Mouse (Mus musculus) CH12F3 (cell line): ENCODE data around the gene Nucb1.
"Not testable (repeated sequence)": the region's sequence is repeated elsewhere in the genome, so short reads cannot be mapped to it uniquely, and the experiment has no call there.

Source experiments
- in situ Hi-C: fragments of 300-500 bp; cut with MboI; formaldehyde crosslinking; loops from 2 replicates; pipeline ENCODE4 v1.14.3; 2020; ENCODE audit warnings: low sequenced_read_pairs

Gene Nucb1

DNA sequence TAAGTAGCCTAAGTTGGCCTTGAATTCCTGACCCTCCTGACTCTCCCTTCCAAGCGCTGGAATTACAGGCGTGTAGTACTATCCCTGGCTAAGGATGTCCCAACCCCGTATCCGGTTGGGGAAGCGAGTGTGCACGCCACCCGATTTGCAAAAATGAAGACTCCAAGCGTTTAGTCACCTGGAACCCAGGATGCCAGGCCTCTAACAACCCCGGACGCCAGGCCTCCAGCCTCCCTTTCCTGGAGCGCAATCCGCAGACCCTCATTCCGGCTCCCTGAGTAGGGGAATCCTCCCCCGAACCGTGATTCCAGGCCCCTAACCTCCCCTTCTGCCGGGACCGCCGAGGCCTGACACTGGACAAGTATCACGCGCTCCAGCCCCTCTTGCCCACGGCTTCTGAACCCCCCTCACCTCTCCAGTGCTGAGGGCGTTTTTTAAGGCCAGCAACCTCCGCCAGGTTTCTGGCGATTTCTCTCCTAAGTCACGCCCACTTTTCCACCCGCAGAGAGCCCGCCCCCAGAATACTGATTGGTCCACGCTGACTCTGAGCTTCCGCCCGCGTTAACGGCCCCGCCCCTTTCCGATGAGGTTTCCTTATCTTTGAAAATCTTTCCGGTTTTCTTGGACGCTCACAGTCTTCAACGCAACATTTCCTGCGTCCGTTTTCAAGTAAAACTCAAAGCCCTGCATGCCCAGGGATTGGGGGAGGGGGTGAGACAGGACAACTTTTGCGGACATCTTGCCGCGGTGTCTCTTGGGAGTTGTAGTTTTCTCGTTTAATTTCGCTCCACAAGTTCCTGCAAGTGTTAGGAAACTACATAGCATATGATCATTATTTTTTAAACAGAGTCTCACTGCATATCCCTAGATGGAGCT, at the start of gene Nucb1:
Gene Nucb1, minus strand, starts transcription at position 495 of the 876 bp plus-strand sequence.
- in situ Hi-C loops, result no loop called here

GRCm38 (mm10) chr7:45558907-45559306, 48.7 kb upstream of the Nucb1 start:
- in situ Hi-C loops, result no loop called here

DNA sequence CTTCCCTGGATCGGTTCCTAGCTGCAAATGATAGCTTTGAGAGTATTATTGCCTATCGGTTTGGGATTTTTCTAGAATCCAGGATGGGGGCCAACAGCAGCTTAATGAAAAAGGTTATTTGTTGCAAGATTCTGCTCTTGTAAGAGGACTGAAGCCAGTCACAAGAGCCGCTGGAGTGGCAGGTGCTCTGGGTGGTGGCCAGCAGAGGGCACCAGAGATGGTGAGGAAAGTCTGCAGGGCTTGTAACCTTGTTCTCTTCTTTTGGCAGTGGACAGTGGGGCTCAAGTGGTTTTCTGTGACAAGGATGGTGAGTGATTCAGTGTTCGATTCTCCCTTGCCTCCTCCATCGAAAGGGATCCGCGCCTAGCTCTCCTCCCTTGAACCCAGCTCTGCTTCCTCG, 45.6 kb upstream of the Nucb1 start:
- in situ Hi-C loops, result no loop called here

GRCm38 (mm10) chr7:45554744-45555143, 44.5 kb upstream of the Nucb1 start, which contains the start of gene Hsd17b14:
TSS of gene Hsd17b14 (plus strand) at chr7:45554893.
- in situ Hi-C loops, result no loop called here

- in situ Hi-C loops, result no loop called here
These were observed 43.8 kb upstream of the Nucb1 start for GRCm38 (mm10) chr7:45553990-45554389.

- in situ Hi-C loops, result no loop called here
These were observed 43.3 kb upstream of the Nucb1 start for GRCm38 (mm10) chr7:45553519-45553918.

DNA sequence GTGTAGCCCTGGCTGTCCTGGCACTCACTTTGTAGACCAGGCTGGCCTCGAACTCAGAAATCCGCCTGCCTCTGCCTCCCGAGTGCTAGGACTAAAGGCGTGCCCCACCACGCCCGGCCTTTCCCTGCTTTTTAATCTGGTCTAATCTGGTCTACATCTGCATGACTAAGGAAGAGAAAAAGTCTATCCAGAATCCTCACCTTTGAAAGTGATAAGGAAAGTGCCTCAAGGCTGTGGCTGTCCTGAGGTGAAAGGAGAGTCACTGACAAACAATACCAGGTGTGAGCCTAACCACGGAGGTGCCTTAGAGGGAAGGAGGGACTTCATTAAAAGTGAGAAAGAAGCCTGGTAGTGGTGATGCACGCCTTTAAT, 41.3 kb upstream of the Nucb1 start:
- in situ Hi-C loops, result no loop called here

- in situ Hi-C loops, result no loop called here
These were observed 40.8 kb upstream of the Nucb1 start for GRCm38 (mm10) chr7:45550821-45551511.

DNA sequence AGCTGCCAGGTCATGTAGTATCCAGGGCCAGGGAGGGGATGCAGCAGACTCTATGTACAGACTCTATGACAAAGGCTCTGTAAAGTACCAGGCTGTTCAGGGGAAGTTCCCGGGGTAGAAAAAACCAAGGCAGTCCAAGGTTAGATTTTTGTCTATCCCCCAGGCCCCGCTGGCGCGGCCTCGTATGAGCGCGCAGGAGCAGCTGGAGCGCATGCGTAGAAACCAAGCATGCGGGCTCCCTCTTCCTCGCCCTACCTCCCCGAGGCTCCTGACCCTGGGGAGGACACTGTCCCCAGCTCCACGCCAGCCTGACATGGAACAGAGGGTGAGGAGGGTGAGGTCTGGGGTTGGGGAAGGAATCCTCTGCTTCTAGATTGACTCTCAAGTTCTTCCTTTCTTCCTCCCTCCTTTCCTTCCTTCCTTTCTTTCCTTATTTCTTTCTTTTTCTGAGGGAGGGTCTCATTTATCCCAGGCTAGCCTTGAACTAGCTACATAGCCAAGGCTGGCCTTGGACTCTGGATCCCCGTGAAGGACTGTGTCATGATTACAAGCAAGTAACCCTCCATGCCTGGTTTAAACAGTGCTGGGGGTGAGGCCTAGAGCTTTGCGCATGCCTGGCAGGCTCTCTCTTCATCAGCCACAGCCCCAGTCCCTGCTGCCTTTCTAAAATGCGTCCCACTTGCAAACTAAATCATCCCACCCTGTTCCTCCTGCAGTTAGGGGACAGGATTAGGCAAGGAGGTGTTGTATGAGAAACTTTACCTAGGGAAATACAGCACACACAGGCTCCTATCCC, 39.6 kb upstream of the Nucb1 start:
- in situ Hi-C loops, result no loop called here

DNA sequence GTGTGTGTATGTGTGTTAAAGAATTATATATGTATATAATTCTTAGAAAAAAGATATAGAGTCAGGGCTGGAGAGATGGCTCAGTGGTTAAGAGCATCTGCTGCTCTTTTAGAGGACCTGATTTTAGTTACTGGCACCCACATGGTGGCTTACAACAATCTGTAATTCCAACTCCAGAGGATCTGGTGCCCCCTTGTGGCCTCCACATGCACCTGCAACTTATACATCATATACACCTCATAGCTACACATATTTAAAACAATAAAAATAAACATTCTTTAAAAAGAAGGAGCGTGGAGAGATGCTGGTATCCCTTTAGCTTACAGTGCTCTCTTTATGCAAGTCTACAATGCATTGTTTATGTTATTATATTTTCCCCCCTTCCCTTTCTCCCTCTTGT, 34.3 kb upstream of the Nucb1 start:
- in situ Hi-C loops, result no loop called here

DNA sequence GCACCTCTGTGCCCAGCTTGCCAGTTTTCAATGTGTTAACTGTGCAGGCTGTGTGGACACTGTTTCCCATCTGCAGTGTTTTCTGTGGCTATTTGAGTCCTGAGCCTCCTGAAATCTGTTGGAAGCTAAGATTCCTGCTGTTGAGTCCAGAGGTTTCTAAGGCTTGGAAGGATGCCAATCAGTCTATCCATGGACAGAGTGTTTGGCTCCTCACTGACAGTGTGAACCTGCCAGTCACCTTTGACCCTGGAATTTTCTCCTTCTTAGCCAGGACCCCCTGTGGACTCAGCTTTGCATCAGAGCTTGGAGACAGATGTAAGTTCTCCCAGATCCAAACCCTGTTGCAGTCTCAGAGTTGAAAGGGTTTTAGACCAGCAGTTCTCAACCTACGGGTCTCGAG, 30.0 kb upstream of the Nucb1 start:
- in situ Hi-C loops, result no loop called here

- in situ Hi-C loops, result no loop called here
These were observed 28.9 kb upstream of the Nucb1 start for GRCm38 (mm10) chr7:45539095-45539494.

- in situ Hi-C loops, result no loop called here
These were observed 28.2 kb upstream of the Nucb1 start for GRCm38 (mm10) chr7:45538163-45539041.

DNA sequence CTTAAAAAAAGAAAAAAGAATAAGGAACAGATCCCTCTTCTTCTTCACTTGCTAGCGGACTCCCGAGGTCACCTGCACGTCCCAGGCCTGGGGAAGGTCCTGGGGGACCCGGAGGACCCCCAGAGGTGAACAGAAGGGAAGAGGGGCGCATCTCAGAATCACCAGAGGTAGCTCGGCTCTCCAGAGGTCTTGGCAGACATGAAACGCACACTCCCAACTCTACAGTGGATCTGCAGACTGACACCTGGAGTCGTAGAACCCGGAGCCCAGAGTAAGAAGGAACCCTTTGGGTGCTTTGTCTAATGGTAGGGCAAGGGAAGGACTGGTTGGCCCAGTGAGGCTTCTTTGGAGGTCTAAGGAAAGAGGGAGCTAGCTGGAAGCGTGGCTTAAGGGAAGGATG, 27.4 kb upstream of the Nucb1 start:
- in situ Hi-C loops, result no loop called here

- in situ Hi-C loops, result no loop called here
These were observed 25.5 kb upstream of the Nucb1 start for GRCm38 (mm10) chr7:45535676-45536075.

- in situ Hi-C loops, result no loop called here
These were observed 20.4 kb upstream of the Nucb1 start for GRCm38 (mm10) chr7:45530643-45531042.

DNA sequence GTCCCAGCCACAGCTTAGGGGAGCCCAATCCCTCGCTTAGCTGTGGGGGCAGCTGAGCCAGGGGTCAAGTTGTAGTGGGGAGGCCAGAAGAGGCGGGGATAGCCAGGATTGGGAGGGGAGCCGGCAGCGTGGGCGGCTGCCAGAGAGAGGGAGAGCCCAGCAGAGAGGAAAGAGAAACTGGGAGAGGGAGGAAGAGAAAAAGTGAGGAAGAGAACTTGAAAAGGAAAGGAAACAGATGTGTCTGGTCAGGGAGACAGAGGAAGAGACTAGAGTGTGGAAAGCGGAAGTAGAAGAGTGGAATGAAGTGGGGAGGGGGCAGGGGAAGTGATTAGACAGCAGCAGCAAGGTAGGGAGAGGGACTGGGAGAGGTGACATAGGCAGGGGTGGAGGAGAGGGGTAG, 19.3 kb upstream of the Nucb1 start:
- in situ Hi-C loops, result no loop called here

DNA sequence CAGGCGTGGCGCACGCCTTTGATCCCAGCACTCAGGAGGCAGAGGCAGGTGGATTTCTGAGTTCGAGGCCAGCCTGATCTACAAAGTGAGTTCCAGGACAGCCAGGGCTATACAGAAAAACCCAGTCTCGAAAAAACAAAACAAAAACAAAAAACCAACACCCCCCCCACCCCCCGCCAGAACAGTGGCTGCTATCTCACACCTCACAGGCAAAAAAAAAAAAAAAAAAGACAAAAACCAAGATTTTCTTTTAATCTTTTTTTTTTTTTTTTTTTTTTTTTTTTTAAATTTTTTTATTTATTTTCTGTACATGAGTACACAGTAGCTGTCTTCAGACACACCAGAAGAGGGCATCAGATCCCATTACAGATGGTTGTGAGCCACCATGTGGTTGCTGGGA, 17.0 kb upstream of the Nucb1 start:
- in situ Hi-C loops, result not testable (repeated sequence)

DNA sequence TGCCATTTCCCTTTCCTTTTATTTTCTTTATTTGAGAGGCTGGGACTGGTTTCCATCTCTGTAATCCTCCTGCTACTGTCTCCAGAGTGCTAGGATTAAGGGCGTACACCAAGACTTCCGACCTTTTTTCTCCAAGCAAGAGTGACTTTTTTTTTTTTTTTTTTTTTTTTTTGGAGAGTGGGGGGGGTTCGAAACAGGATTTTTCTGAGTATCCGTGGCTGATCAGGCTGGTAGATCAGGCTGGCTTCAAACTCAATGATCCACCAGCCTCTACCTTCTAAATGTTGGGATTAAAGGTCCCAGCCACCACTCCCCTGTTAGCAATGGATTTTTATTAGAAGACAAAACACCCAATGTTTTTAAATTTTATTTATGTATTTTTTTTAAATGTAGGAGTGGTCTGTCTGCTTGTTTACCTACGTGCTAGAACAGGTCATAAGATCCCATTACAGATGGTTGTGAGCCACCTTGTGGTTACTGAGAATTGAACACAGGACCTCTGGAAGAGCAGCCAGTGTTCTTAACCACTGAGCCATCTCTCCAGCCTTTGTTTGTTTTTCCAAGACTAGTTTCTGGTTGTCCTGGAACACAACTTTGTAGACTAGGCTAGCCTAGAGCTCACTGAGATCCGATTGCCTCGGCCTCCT, 16.4 kb upstream of the Nucb1 start:
- in situ Hi-C loops, result no loop called here
